ENCODE assay signal across 11 mouse cellular contexts in genomic region chr4:155126602-155127372, GRCm38 (mm10). TPM values are rescaled to one million over a fixed set of nuclear protein-coding genes. Genes with fewer than 3 reads are reported as not detected.
DNase-seq lines count a peak whose midpoint lies in the region; ATAC-seq and TF ChIP-seq lines count a peak whose summit lies in the region.
"Had no signal": no experiment of that assay in that cellular context is flagged by ENCODE, and none has a peak within 500 bp of the region (broad histone marks: within the 10 kb centered on the region; RNA-seq: fewer than 3 reads in every experiment).

No protein-coding gene starts in this region.

- no peak for TF ChIP-seq RAD21 in CH12.LX (IDR thresholded peaks at IDR 0.05; ENCODE audit: low read depth, low read length)

- TF ChIP-seq POLR2A in CH12.LX (IDR thresholded peaks at IDR 0.05; ENCODE audit: low read depth, low read length) = no peak

- H3K4me1 ChIP-seq in hindbrain, embryonic 13.5 days (replicated peaks) = peaks cover 62% of the 10 kb centered on the region
- H3K4me1 ChIP-seq in hindbrain, embryonic 16.5 days (ENCODE audit: control insufficient read depth, insufficient read depth, low read depth, low read length) = peaks cover 30% of the 10 kb centered on the region
- H3K4me1 ChIP-seq in CH12.LX (ENCODE audit: control insufficient read depth in 1 of 2, insufficient read depth in 2 of 2) = peaks cover 19 to 26% of the 10 kb centered on the region in 2 experiments
- 0 out of 2 replicates have a peak, but pooled peaks cover 2% of the 10 kb centered on the region for H3K4me1 ChIP-seq in embryonic facial prominence, embryonic 11.5 days (ENCODE audit: control insufficient read depth, insufficient read depth, low read length)
- H3K4me1 ChIP-seq in intestine, embryonic 15.5 days (replicated peaks) = peaks cover 43% of the 10 kb centered on the region

- no peak overlapping the region for H3K9ac ChIP-seq in hindbrain, embryonic 13.5 days
- no peak overlapping the region for H3K9ac ChIP-seq in hindbrain, embryonic 16.5 days (ENCODE audit: low read depth, low read length)
- no peak overlapping the region for H3K9ac ChIP-seq in CH12.LX (ENCODE audit: insufficient read depth, low read depth)
- H3K9ac ChIP-seq in embryonic facial prominence, embryonic 11.5 days (replicated peaks; ENCODE audit: low read length) = no peak overlapping the region
- H3K9ac ChIP-seq in intestine, embryonic 15.5 days = no peak overlapping the region
- H3K9ac ChIP-seq: limb, embryonic 15.5 days had no signal

- TF ChIP-seq CTCF in CH12.LX (conservative IDR thresholded peaks at IDR 0.05 in 1 of 2, IDR thresholded peaks at IDR 0.05 in 1 of 2; ENCODE audit: low read depth in 2 of 2, low read length in 2 of 2) = no peak

- H3K9me3 ChIP-seq in hindbrain, embryonic 13.5 days = no peaks in the 10 kb centered on the region
- no peaks in the 10 kb centered on the region for H3K9me3 ChIP-seq in hindbrain, embryonic 16.5 days (ENCODE audit: control insufficient read depth, low read length)
- H3K9me3 ChIP-seq in CH12.LX (replicated peaks; ENCODE audit: low read length) = peaks cover 4% of the 10 kb centered on the region
- H3K9me3 ChIP-seq in embryonic facial prominence, embryonic 11.5 days (replicated peaks; ENCODE audit: control insufficient read depth, low read length) = no peaks in the 10 kb centered on the region
- H3K9me3 ChIP-seq in intestine, embryonic 15.5 days = no peaks in the 10 kb centered on the region
- H3K9me3 ChIP-seq: limb, embryonic 15.5 days had no signal

- DNase-seq in CH12.LX (ENCODE audit: extremely low read depth) = peak; percentile 24
- DNase-seq in embryonic facial prominence, embryonic 11.5 days (ENCODE audit: low spot score) = peak; percentile 26
- DNase-seq in splenic B cell, adult 2 months (ENCODE audit: low read depth, low spot score) = peak; percentile 27
- no peak for DNase-seq in kidney, adult 9 months
- DNase-seq in right cerebral cortex, postnatal 10 days (ENCODE audit: low spot score in 2 of 2) = no peak
- DNase-seq: cerebellum, adult 9-11 months; kidney, postnatal 25 days had no signal

- no peak overlapping the region for H3K4me2 ChIP-seq in hindbrain, embryonic 13.5 days
- H3K4me2 ChIP-seq in hindbrain, embryonic 16.5 days (ENCODE audit: low read length) = no peak overlapping the region
- no peak overlapping the region for H3K4me2 ChIP-seq in CH12.LX (ENCODE audit: insufficient read depth, low read depth, poor library complexity, severe bottlenecking)
- H3K4me2 ChIP-seq in embryonic facial prominence, embryonic 11.5 days (ENCODE audit: low read depth, low read length) = no peak overlapping the region
- H3K4me2 ChIP-seq in intestine, embryonic 15.5 days (replicated peaks) = no peak overlapping the region
- H3K4me2 ChIP-seq: limb, embryonic 15.5 days had no signal

- H3K79me2 ChIP-seq in CH12.LX (replicated peaks; ENCODE audit: control insufficient read depth, extremely low read depth, insufficient read depth, poor library complexity, severe bottlenecking) = no peaks in the 10 kb centered on the region

- WGBS in hindbrain, embryonic 13.5 days = 64% methylated on average over 7 of the region's 7 CpGs
- 52% methylated on average over 7 of the region's 7 CpGs for WGBS in hindbrain, embryonic 16.5 days
- 76% methylated on average over 7 of the region's 7 CpGs for WGBS in embryonic facial prominence, embryonic 11.5 days
- 75% methylated on average over 7 of the region's 7 CpGs for whole genome bisulfite sequencing in intestine, embryonic 15.5 days

- in situ Hi-C loops in CH12.LX (cut with MboI; ENCODE audit: low pct_ligation_motif_present, low pct_unique_long_range_greater_than_20kb, low sequenced_read_pairs) = no loop called here

- H3K27ac ChIP-seq in hindbrain, embryonic 13.5 days = peak overlapping the region; percentile 35; the same call in 1 of the 2 replicates
- no peak overlapping the region for H3K27ac ChIP-seq in hindbrain, embryonic 16.5 days (ENCODE audit: low read depth, low read length)
- H3K27ac ChIP-seq in CH12.LX (ENCODE audit: insufficient read depth, low read depth) = peak overlapping the region; percentile 72
- no peak overlapping the region for H3K27ac ChIP-seq in embryonic facial prominence, embryonic 11.5 days (replicated peaks; ENCODE audit: low read depth, low read length)
- no peak overlapping the region for H3K27ac ChIP-seq in intestine, embryonic 15.5 days
- H3K27ac ChIP-seq: limb, embryonic 15.5 days had no signal

- no peak for ATAC-seq in hindbrain, embryonic 13.5 days (ENCODE audit: low FRiP score)
- no peak for ATAC-seq in hindbrain, embryonic 16.5 days
- ATAC-seq in embryonic facial prominence, embryonic 11.5 days (replicated peaks; ENCODE audit: insufficient number of reproducible peaks, low FRiP score, low TSS enrichment, low read depth) = no peak
- ATAC-seq in intestine, embryonic 15.5 days = no peak

- H3K27me3 ChIP-seq in hindbrain, embryonic 13.5 days = no peaks in the 10 kb centered on the region
- no peaks in the 10 kb centered on the region for H3K27me3 ChIP-seq in hindbrain, embryonic 16.5 days (replicated peaks; ENCODE audit: control insufficient read depth, insufficient read depth, low read length)
- H3K27me3 ChIP-seq in CH12.LX (replicated peaks) = no peaks in the 10 kb centered on the region
- no peaks in the 10 kb centered on the region for H3K27me3 ChIP-seq in embryonic facial prominence, embryonic 11.5 days (ENCODE audit: control insufficient read depth, insufficient read depth, low read length)
- no peaks in the 10 kb centered on the region for H3K27me3 ChIP-seq in splenic B cell, adult 2 months (ENCODE audit: control insufficient read depth, insufficient read depth, low read length, poor library complexity, severe bottlenecking)
- H3K27me3 ChIP-seq in intestine, embryonic 15.5 days (replicated peaks) = no peaks in the 10 kb centered on the region
- H3K27me3 ChIP-seq: limb, embryonic 15.5 days had no signal

- H3K36me3 ChIP-seq in hindbrain, embryonic 13.5 days = no peaks in the 10 kb centered on the region
- no peaks in the 10 kb centered on the region for H3K36me3 ChIP-seq in hindbrain, embryonic 16.5 days (ENCODE audit: control insufficient read depth, insufficient read depth, low read length)
- H3K36me3 ChIP-seq in CH12.LX (replicated peaks in 1 of 2; ENCODE audit: control insufficient read depth in 1 of 2, insufficient read depth in 1 of 2, low read length in 1 of 2) = peaks cover 0 to 54% of the 10 kb centered on the region in 2 experiments
- H3K36me3 ChIP-seq in embryonic facial prominence, embryonic 11.5 days (replicated peaks; ENCODE audit: control insufficient read depth, insufficient read depth, low read depth, low read length) = no peaks in the 10 kb centered on the region
- no peaks in the 10 kb centered on the region for H3K36me3 ChIP-seq in splenic B cell, adult 2 months (ENCODE audit: control insufficient read depth, insufficient read depth, low read length, poor library complexity, severe bottlenecking)
- no peaks in the 10 kb centered on the region for H3K36me3 ChIP-seq in intestine, embryonic 15.5 days
- H3K36me3 ChIP-seq: limb, embryonic 15.5 days had no signal

- dilution Hi-C loops in CH12.LX (cut with MboI; ENCODE audit: extremely low pct_ligation_motif_present, extremely low pct_unique_long_range_greater_than_20kb, low sequenced_read_pairs) = no loop called here

- H3K4me3 ChIP-seq in hindbrain, embryonic 13.5 days = no peak overlapping the region
- no peak overlapping the region for H3K4me3 ChIP-seq in hindbrain, embryonic 16.5 days (ENCODE audit: low read length)
- H3K4me3 ChIP-seq in CH12.LX (replicated peaks in 1 of 3; ENCODE audit: low read depth in 2 of 3, low read length in 2 of 3, poor library complexity in 1 of 3) = peak overlapping the region in 1 of 3 experiments; percentile 5
- H3K4me3 ChIP-seq in embryonic facial prominence, embryonic 11.5 days (ENCODE audit: low read depth, low read length) = no peak overlapping the region
- no peak overlapping the region for H3K4me3 ChIP-seq in intestine, embryonic 15.5 days (replicated peaks)
- H3K4me3 ChIP-seq: limb, embryonic 15.5 days had no signal

- TF ChIP-seq EP300 in CH12.LX (IDR thresholded peaks at IDR 0.05; ENCODE audit: low read length) = 0 out of 2 replicates have a peak, but pooled peaks have one; percentile 11

TF ChIP-seq in CH12.LX, 34 proteins besides CTCF, POLR2A, EP300 and RAD21 (continues in another document):
- TF ChIP-seq ELF1 (IDR thresholded peaks at IDR 0.05; ENCODE audit: low read depth, low read length) = peak; percentile 51; the same call in 1 of the 2 replicates
- TF ChIP-seq ETS1 (conservative IDR thresholded peaks at IDR 0.05; ENCODE audit: low read depth, low read length) = 0 out of 2 replicates have a peak, but pooled peaks have one; percentile 10
- no peak for TF ChIP-seq CHD2 (IDR thresholded peaks at IDR 0.05; ENCODE audit: low read length)

RNA-seq across cellular contexts. Expression of gene Morn1, which starts 40.4 kb away (rescaled TPM):
- 7.1 and 8.0 TPM in 2 replicates for polyA plus RNA-seq in hindbrain, embryonic 13.5 days (2015; fragmentation: Nextera tagmentation; extraction: Ambion mirVana)
- 7.5 and 9.5 TPM in 2 replicates for polyA plus RNA-seq in hindbrain, embryonic 16.5 days (2015; fragmentation: Nextera tagmentation; extraction: Ambion mirVana)
- total RNA-seq in CH12.LX (2012; rRNA removed) (7.1 and 8.7 TPM in 2 replicates), CH12.LX (2014; rRNA removed) (4.0 and 4.2 TPM in 2 replicates)
- 3.8 and 6.3 TPM in 2 replicates for polyA plus RNA-seq in CH12.LX (2012; ENCODE audit: insufficient read length, low read depth)
- 3.3 and 3.5 TPM in 2 replicates for polyA plus RNA-seq in embryonic facial prominence, embryonic 11.5 days (2014; fragmentation: Nextera tagmentation; extraction: Ambion mirVana)
- polyA plus RNA-seq in intestine, embryonic 15.5 days (2015; fragmentation: Nextera tagmentation; extraction: Ambion mirVana) = 3.0 and 3.9 TPM in 2 replicates

RNA-seq across cellular contexts. Expression of gene Rer1, which starts 40.6 kb away (rescaled TPM):
- polyA plus RNA-seq in hindbrain, embryonic 13.5 days (2015; fragmentation: Nextera tagmentation; extraction: Ambion mirVana) = 123 and 132 TPM in 2 replicates
- polyA plus RNA-seq in hindbrain, embryonic 16.5 days (2015; fragmentation: Nextera tagmentation; extraction: Ambion mirVana) = 125 and 131 TPM in 2 replicates
- total RNA-seq in CH12.LX (2012; rRNA removed) (126 and 138 TPM in 2 replicates), CH12.LX (2014; rRNA removed) (221 and 232 TPM in 2 replicates)
- 123 and 135 TPM in 2 replicates for polyA plus RNA-seq in CH12.LX (2012; ENCODE audit: insufficient read length, low read depth)
- polyA plus RNA-seq in embryonic facial prominence, embryonic 11.5 days (2014; fragmentation: Nextera tagmentation; extraction: Ambion mirVana) = 164 and 173 TPM in 2 replicates
- 194 and 205 TPM in 2 replicates for polyA plus RNA-seq in intestine, embryonic 15.5 days (2015; fragmentation: Nextera tagmentation; extraction: Ambion mirVana)

RNA-seq across cellular contexts. Expression of gene Pex10, which starts 60.0 kb away (rescaled TPM):
- 18.6 and 24.2 TPM in 2 replicates for polyA plus RNA-seq in hindbrain, embryonic 13.5 days (2015; fragmentation: Nextera tagmentation; extraction: Ambion mirVana)
- 20.6 and 21.1 TPM in 2 replicates for polyA plus RNA-seq in hindbrain, embryonic 16.5 days (2015; fragmentation: Nextera tagmentation; extraction: Ambion mirVana)
- total RNA-seq in CH12.LX (2012; rRNA removed) (15.7 and 21.9 TPM in 2 replicates), CH12.LX (2014; rRNA removed) (9.2 and 10.2 TPM in 2 replicates)
- polyA plus RNA-seq in CH12.LX (2012; ENCODE audit: insufficient read length, low read depth) = 14.2 and 15.6 TPM in 2 replicates
- 7.3 and 7.4 TPM in 2 replicates for polyA plus RNA-seq in embryonic facial prominence, embryonic 11.5 days (2014; fragmentation: Nextera tagmentation; extraction: Ambion mirVana)
- polyA plus RNA-seq in intestine, embryonic 15.5 days (2015; fragmentation: Nextera tagmentation; extraction: Ambion mirVana) = 23.3 and 26.0 TPM in 2 replicates

Comparison
In these comparisons a context has a peak if more than half of its experiments do, and no peak if none do; other contexts are left out.
1. H3K27ac ChIP-seq: peak in hindbrain, embryonic 13.5 days (single experiment) and CH12.LX (single experiment); none in hindbrain, embryonic 16.5 days (single experiment), embryonic facial prominence, embryonic 11.5 days (single experiment) and intestine, embryonic 15.5 days (single experiment).
2. DNase-seq: peak in CH12.LX (single experiment), embryonic facial prominence, embryonic 11.5 days (single experiment) and splenic B cell, adult 2 months (single experiment); none in kidney, adult 9 months (single experiment) and right cerebral cortex, postnatal 10 days (0 of 2).